Mouse (Mus musculus): ENCODE measurements around the gene Prkar2a. TPM values are rescaled to one million over a fixed set of nuclear protein-coding genes. Genes with fewer than 3 reads are reported as not detected.
"Not testable (repeated sequence)": the region's sequence is repeated elsewhere in the genome, so short reads cannot be mapped to it uniquely, and the experiment has no call there.

Prkar2a gene
- total RNA-seq (2021), result 100 to 1,000 TPM in 1 of 2 experiments, 10 to 100 TPM in 1; 92.4 to 112 TPM
- long read RNA-seq, experiment 1, full-length matches to known transcripts, result 90 of 104 reads
- long read RNA-seq, experiment 1, partial matches to known transcripts, result 2 of 104 reads
- long read RNA-seq, experiment 1, other reads (novel, unspliced or antisense), result 12 of 104 reads
- long read RNA-seq, experiment 2, full-length matches to known transcripts, result 172 of 198 reads
- long read RNA-seq, experiment 2, partial matches to known transcripts, result 4 of 198 reads
- long read RNA-seq, experiment 2, other reads (novel, unspliced or antisense), result 22 of 198 reads

DNA sequence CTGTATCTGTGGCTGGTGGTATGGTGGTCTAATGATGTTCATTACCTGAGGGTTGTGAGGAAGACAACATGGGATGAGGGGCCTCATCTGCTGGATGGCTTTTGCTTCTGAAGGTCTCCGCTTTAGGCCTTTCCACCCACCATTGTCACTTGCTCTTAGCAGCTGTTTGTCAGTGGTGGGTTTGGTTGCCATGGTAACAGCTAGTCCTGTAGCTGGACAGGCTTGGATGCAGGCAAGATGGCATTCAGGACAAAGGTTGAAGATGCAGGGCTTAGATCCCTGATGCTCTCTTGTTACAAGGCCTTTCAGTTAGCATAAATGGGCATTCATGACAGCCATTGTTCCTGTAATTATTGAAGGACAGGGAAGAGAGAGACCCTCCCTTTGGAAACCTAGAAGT lies at the start of gene Prkar2a:
TSS of gene Prkar2a (plus strand) at position 209 of the 400 bp plus-strand sequence.
- intact Hi-C loops (cut with DNase I; ENCODE audit: low total_unique reads), result no loop called here
- DNase-seq, result no peak

DNA sequence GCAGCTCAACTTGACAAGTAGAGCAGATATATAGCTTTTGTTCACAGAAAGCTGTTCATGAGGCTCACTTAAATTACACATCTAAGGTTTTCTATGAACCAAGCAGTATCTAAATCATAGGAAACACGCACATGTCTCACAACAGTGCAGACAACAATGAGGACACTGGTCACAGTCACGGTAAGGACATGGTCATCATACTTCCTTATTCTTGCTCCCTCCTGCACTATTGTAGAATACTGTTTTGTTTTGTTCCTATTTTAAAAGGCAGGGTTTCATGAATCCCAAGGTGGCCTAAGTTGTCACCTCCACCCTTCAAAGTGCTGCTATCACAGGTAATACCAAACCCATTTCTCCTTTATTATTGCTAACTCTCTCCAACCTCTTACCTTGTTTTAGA lies 49.3 kb upstream of the Prkar2a start:
- intact Hi-C loops (cut with DNase I; ENCODE audit: low total_unique reads), result no loop called here
- no peak for DNase-seq

DNA sequence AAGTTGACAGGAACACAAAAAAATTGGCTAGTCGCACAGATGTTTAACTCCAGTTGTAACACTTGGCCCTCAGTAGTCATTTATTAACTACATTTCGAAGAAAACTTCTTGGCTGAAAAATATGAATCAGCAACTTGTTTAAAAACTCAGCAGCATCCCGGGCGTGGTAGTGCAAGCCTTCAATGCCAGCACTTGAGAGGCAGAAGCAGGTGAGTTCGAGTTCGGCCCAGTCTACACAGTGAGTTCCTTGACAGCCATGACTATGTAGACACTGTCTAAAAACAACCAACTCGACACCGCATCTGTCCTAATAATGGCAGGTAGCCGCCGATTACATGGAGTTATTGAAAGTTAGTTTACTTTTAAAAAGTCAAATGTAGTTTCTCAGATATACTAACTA lies 40.9 kb upstream of the Prkar2a start:
- no peak for DNase-seq
- intact Hi-C loops (cut with DNase I; ENCODE audit: low total_unique reads), result no loop called here

DNA sequence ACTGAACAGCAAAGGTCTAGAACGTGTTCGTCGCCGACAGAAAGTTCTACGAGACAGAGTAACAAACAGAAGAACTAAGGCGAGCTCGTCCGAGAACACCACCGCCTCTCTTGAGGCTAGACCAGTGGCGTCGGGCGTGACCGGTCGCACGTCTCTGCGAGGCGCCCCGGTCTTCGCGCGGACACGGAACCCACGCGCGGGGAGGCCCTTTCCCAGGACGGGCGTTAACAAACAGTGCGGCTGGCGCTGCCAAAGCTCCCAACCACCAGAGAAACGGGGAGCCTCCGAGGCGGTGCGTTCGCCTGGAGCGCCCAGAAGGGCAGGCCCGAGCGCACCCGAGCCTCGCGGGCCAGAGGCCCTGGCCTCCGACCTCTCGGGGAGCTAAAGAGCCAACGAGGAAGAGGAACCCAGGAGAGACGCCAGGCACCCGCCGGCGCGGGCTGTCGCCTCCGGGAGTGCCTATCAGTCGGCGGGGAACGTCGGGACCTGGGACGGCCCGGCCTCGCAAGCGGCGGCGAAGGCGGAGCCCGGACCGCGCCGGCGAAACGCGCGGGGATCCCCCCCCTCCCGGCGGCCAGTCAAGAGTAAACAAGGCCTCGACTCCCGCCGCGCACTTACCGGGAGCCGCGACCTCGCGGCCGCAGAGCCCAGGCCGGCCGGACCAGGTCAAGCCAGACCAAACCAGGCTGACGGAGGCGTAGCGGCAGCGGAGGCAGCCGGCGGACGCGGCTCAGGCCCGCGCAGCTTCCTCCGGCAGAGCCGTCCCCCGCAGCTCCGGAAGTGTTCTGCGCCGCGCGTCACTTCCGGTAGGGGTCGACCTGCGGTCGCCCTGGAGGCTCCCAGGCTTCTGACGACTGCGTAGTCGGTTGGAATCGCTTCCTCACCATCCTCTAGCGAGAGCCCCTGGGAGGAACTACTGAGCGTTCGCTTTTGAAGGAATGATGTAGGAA lies 40.2 kb upstream of the Prkar2a start, which contains the start of gene Arih2:
TSS of gene Arih2 (minus strand) at position 776 of the 950 bp plus-strand sequence.
- DNase-seq, result peak; percentile 92
- intact Hi-C loops (cut with DNase I; ENCODE audit: low total_unique reads), result no loop called here

DNA sequence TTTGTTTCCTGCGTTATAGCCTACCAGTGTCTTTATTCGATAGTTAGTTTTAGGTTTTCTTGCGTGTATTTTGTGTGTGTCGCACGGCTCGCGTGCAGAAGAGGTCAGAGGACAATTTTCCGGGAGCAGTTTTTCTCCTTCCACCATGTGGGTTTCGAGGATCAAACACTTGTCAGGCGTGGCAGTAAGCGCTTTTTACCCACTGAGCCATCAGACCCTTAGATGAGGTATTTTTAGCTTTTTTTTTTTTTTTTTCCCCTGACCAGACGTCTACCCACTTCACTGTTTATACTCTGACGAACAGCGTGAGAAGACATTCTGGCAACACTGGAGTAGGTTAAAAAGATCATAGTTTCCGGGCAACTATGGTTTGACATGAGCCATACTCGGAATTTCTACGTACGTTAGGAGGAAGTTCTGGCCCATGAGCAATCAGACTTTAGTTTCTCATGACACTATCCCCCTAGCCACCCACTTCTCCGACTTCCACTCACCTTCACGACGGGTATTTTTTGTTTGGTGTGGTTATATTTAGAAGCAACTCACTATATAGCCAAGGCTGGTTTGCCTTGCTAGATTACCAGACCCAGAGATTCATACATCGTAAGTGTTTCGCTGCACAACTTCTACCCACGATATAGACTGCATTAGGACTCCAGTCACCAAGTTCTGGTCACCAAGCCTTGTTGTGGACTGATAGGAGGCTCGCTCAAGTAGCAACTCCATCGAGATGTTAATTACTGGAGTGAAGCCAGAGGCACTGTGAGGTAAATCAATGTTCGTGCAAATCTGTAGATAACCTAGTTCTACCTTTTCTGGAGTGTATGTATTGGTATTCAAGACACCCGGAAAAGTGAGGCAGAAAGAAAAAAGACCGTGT lies 39.3 kb upstream of the Prkar2a start:
- intact Hi-C loops (cut with DNase I; ENCODE audit: low total_unique reads), result no loop called here
- no peak for DNase-seq

DNA sequence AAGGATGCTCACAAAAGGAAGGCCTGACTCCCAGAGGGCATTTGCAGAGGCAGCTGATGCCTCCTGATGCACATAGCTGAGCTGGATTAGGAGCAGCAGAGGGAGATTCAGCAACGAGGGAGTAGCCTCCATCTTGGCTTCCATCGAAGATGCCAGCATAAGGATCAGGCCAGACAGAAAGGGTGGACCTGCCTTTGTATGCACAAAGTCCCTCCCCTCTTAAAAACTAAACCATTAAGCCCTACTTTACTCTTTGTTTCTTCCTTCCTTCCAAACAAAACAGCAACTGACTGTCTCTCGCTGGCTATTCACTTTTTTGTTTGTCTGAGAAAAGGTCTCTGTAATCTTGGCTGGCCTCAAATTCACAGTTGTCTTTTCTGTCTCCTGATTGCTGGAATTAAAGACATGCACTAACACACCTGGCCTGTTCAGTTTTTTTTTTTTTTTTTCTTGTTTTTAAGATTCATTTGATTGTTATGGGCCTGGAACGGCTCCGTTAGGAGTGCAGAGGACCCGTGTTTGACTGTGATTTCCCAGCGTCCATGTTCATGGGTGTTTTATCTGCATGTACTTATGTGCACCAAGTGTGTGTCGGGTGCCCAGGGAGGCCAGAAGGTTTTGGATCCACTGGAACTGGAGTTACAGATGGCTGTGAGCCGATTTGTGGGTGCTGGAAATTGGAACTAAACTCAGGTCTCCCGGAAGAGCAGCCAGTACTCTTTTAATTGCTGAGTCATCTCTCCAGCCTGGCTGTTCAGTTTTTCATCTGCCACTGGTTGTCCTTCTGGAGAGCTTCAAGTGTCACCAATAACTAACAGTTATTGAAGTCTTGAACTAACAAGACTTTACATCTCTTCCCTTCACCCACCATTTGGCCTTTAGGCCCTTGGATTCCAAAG lies 34.3 kb upstream of the Prkar2a start:
- intact Hi-C loops (cut with DNase I; ENCODE audit: low total_unique reads), result no loop called here
- DNase-seq, result no peak

DNA sequence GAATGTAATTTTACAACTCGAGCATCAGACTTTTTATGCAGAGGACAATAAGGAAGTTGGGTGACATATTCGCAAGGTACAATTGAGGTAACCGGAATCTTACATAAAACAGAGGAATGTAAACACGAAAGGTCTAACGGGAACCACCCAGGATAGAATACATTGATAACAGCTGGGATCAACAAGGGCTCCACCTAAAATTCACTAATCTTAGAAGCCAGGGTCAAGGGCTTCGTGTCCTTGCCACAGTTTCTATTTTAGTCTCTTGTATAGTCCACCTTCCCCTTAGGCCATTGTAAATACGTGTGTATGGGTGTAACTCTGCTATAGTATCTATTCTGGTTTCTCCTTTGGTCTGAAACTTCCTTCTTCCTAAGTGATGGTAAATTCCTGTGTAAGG lies 33.2 kb upstream of the Prkar2a start:
- intact Hi-C loops (cut with DNase I; ENCODE audit: low total_unique reads); DNase-seq: not testable (repeated sequence)

DNA sequence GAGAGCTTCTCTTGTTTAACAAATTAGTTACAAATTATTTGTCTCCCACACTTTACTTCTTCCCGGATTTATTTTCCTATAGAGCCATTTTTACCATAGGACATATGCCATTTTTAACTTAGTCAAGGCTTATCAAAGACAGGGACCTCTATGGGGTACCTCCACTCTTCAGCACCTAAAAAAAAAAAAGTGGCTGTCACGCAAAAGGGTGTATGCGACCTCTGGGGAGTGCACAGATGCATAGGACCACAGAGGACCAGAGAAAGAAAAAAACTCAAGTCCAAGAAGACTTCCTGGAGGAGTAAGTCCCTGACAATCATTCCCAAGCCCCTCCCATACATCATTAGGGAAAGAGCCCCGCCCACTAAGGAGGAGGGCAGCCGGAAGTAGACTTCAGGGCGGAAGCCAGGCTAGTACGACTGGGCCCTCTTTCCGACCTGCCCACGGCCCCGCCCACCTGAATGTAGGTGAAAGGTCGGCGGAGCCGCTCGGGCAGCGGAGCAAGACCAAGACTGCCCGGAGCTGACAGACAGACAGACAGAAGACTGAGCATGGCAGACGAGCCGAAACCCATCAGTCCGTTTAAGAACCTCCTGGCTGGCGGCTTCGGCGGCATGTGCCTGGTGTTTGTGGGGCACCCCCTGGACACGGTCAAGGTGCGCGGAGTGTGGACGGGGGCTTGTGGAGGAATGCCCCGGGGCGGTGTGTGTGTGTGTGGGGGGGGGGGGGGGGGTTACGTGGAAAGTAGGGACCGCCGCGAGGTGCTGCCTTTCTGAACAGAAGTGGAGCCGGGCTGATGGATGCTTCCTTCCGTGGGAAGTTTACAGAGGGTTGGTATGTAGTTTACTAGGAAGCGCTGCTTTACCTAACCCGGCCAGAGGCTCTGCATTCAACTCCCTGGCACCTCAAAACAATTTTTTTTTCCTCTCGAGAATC lies 27.2 kb upstream of the Prkar2a start, which contains the start of gene Slc25a20:
TSS of gene Slc25a20 (plus strand) at position 412 of the 936 bp plus-strand sequence.
- intact Hi-C loops (cut with DNase I; ENCODE audit: low total_unique reads), result no loop called here
- DNase-seq, result peak; percentile 83

DNA sequence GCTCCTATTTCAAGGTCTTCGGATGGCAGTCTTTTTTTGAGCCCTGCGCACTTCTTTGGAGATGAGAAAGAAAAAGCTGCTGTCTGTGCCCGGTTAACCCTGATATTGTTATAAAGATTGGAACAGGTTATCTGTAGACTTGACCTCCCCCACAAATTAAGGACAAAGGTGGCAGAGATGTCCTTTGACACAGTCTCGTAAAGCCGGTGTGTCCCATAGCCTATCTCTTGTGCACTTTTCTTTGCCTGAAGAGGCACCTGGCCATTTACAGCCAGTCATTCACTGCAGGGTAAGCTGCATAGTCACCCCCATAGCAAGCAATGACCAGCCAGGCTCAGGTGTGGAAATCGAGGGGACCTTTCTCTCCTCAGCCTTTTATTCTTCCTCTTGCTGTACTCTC lies 26.5 kb upstream of the Prkar2a start:
- intact Hi-C loops (cut with DNase I; ENCODE audit: low total_unique reads), result no loop called here

DNA sequence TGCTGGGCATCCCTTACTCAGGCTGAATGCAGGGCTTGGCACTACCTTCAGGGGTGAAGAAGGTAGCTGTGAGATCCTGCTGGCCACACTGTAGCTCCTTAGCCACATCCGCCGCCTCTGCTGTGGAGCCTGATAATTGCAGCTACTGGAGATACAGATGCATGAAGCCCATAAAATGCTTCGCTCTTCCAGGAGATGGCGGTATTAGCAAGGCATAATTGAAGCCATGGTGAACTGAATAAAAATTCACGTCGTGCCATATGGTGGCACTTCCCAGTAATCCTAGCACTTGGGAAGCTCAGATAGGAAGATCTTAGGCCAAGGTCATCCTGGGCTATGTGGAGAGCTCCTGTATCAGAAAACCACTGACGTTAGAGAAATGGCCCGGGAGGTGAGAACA lies 19.2 kb upstream of the Prkar2a start:
- no peak for DNase-seq
- intact Hi-C loops (cut with DNase I; ENCODE audit: low total_unique reads), result no loop called here

More for the DNA sequence above, 26.5 kb upstream of the Prkar2a start:
- DNase-seq, result no peak

DNA sequence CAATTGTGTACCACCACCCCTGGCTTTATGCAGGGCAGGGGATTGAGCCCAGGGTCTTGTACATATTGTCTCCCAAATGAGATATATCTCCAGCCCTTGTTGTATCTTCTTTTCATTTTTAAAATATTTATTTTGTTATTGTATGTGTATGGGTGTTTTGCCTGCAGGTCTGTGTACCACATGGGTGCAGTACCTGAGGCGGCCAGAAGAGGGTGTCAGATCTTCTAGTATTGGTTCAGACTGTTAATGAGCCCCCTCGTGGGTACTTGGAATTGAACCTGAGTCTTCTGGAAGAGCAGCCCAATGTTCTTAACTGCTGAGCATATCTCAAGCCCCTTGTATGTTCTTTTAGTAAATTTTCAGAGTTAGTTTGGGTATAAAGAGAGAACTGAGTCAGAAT lies 16.0 kb upstream of the Prkar2a start:
- intact Hi-C loops (cut with DNase I; ENCODE audit: low total_unique reads), result no loop called here
- DNase-seq, result no peak

DNA sequence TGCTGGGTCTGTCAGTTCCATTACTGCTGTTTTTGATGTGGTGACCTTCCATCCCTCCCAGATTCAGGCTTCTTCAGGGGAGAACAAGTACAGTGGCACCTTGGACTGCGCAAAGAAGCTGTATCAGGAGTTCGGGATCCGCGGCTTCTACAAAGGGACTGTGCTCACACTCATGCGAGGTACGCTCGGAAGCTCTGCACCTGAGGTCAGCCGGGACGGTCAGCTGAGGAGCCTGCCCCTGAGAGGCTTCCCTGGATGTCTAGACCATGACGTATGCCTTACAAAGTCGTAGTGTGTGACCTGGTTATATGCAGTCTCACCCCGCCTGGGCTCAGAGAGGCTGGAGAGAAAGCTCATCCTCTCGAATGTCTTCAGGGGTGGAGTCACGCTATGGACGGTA lies 9.1 kb upstream of the Prkar2a start:
- DNase-seq, result no peak
- intact Hi-C loops (cut with DNase I; ENCODE audit: low total_unique reads), result no loop called here

DNA sequence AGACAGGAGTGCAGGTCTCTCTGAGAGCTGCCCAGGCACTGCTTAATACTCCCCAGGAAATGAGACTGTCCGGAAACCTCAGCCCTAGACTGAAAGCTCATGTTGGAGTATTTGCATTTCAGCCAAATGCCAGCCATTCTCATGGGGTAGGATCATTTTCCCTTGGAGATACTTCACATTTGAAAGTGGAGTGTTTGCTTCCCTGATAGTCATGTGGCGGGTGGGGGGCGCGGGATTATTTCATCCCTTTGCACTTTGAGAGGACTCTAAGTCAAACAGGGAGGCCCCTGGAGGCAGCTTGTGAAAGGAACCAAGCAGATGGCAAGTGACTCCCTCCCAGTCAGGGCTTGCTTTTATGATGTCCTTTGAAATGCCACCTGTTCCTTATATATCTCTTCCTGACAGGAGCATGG lies 2.6 kb upstream of the Prkar2a start:
- peak; percentile 11 for DNase-seq
- intact Hi-C loops (cut with DNase I; ENCODE audit: low total_unique reads), result no loop called here

DNA sequence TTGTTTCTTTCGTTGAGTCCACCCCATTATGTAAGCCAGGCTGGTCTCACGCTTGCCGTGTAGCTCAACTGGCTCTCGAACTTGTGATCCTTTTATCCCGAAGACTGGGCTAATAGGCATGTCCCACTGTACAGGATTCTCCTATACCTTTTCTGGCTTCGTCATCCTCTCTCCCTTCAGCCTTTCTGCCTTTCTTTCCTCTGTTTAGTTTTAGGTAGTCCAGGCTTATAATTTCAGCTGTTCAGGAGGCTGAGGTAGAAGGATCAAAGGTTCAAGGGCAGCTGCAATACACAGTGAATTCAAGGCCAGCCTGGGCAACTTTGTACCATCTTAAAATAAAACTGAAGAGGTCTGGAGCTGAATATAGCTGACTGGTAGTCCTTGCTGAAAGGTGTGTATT lies 1.9 kb upstream of the Prkar2a start:
- intact Hi-C loops (cut with DNase I; ENCODE audit: low total_unique reads), result no loop called here

DNA sequence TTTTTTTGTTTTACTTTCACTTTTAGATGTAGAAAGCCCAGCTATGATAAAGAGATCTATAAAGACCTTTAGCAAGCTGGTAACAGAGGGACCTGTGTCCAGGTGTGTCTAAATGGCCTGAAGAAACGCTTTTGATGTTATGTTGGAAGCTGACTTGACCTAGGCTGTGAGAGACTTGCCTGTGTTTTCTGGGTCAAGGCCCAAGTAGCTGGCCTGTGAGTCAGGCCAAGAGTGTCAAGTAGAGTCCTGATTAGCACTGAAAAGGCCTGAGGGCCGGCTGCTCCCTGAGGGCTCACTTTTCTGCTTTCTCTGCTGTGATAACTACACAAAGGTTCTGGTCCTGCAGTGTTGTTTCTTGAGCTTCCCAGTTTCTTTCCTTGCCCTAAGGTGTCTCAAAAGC lies 1.4 kb upstream of the Prkar2a start:
- DNase-seq, result no peak
- intact Hi-C loops (cut with DNase I; ENCODE audit: low total_unique reads), result no loop called here

More for the DNA sequence above, 1.9 kb upstream of the Prkar2a start:
- no peak for DNase-seq

DNA sequence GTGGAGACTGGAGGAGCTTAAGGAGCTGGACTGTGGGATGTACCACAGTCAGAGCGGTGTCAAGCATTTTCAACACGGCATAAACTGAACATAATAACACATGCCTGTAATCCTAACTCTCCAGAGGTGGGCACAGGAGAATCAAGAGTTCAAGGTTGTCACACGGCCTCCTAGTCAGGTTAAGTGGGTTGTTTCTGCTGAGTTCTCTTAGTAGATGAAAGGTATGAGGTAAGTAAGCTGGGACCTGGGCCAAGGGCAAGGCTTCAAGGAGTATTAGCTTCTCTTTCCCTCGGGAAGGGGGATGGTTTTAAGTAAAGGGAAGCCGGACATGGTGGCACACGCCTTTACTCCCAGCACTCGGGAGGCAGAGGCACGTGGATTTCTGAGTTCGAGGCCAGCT lies 663 bp upstream of the Prkar2a start:
- DNase-seq, result no peak
- intact Hi-C loops (cut with DNase I; ENCODE audit: low total_unique reads), result no loop called here

DNA sequence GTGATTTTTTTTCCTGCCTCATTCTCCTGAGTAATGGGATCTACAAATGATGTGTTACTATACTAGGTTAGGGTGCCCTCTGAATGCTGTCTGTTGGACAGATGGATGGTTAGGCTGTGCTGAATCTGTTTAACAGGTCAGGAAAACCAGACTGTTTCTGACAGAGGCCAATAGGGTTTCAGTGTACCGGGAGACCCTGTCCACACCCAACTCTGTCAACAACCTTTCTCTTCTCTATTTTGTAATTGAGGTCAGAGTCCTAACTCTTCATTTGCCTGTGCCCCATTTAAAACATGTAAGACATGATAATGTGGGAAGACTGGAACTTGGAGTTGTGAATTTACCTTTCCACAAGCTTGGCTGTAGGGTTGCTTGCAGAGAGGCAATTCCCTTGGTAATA lies 879 bp downstream of the Prkar2a start:
- intact Hi-C loops (cut with DNase I; ENCODE audit: low total_unique reads), result no loop called here
- no peak for DNase-seq

DNA sequence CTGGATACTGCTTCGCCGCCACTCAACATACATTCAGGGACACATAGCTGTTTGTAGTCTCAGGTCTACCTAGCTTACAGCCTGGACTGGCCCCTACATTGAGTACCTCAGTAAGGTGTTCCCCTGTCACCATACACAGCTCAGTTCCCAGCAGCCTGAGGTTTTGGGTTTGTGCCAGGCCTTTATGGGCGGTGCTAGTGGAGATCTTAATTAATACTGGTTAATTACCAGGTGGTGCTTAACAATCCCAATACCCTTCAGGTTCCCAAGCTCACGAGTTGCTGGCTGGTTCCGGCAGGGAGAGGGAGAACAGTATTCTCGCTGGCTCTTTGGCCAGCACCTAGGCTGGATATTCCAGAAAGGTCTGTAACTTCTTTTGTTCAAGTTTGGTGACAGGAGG lies 1.8 kb downstream of the Prkar2a start:
- intact Hi-C loops (cut with DNase I; ENCODE audit: low total_unique reads), result no loop called here
- DNase-seq, result no peak

Data from gastrocnemius, postnatal 14 days (tissue).